Mouse (Mus musculus) liver, embryonic 14.5 days (tissue): Measurements from ENCODE around the gene Rpl37a. TPM values are rescaled to one million over a fixed set of nuclear protein-coding genes. Genes with fewer than 3 reads are reported as not detected.

Source experiments
- ATAC-seq: fragments of 200-750 bp; cut with Nextera tagmentation; 2 replicates; pipeline ENCODE4 v1.8.0; 2017; ENCODE audit warnings: moderate number of reproducible peaks, mild to moderate bottlenecking, moderate library complexity; ENCODE audit not compliant: insufficient read depth
- DNase-seq, 3 experiments: peaks; one replicate each; pipeline ENCODE4 v3.0.0-alpha.2; 2012 to 2013; ENCODE audit warnings: low read depth in 3 of 3, low spot score in 3 of 3
- H3K27ac ChIP-seq: fragments of 300-500 bp; sonication (generic); 2 replicates; pipeline ENCODE4 v1.5.1; 2014; ENCODE audit warnings: moderate library complexity, mild to moderate bottlenecking, control low read depth, inconsistent platforms
- H3K27me3 ChIP-seq: fragments of 300-500 bp; sonication (generic); 2 replicates; pipeline ENCODE4 v1.6.1; 2014; ENCODE audit warnings: mild to moderate bottlenecking, low read length, moderate library complexity; ENCODE audit not compliant: control insufficient read depth, insufficient read depth
- H3K36me3 ChIP-seq: fragments of 300-500 bp; sonication (generic); replicated peaks from 2 replicates; pipeline ENCODE4 v1.6.1; 2014; ENCODE audit warnings: low read depth; ENCODE audit not compliant: control insufficient read depth, insufficient read depth
- H3K4me1 ChIP-seq, 2 experiments: fragments of 200-500 bp in 1 of 2; fragments of 300-500 bp in 1 of 2; sonication (generic) in 1 of 2; replicated peaks; 2 replicates each; pipeline ENCODE4 v1.6.1; 2012 to 2014; ENCODE audit warnings: antibody characterized with exemption in 1 of 2, inconsistent platforms in 1 of 2, low read length in 1 of 2; ENCODE audit not compliant: control insufficient read depth in 2 of 2, insufficient read depth in 2 of 2
- H3K4me2 ChIP-seq: fragments of 300-500 bp; sonication (generic); 2 replicates; pipeline ENCODE4 v1.6.1; 2014; ENCODE audit warnings: low read depth, mild to moderate bottlenecking, control low read depth, moderate library complexity
- H3K4me3 ChIP-seq, 2 experiments: fragments of 200-500 bp in 1 of 2; fragments of 300-500 bp in 1 of 2; sonication (generic) in 1 of 2; 2 replicates each; pipeline ENCODE4 v1.5.1; 2012 to 2014; ENCODE audit warnings: low read depth in 2 of 2, low read length in 2 of 2, mild to moderate bottlenecking in 2 of 2, control low read depth in 1 of 2, inconsistent platforms in 1 of 2, moderate library complexity in 1 of 2; ENCODE audit not compliant: insufficient read depth in 1 of 2
- H3K9ac ChIP-seq: fragments of 300-500 bp; sonication (generic); replicated peaks from 2 replicates; pipeline ENCODE4 v1.6.1; 2014; ENCODE audit warnings: mild to moderate bottlenecking, control low read depth, moderate library complexity
- H3K9me3 ChIP-seq: fragments of 300-500 bp; sonication (generic); 2 replicates; pipeline ENCODE4 v1.6.1; 2016; ENCODE audit warnings: low read length, mixed read lengths; ENCODE audit not compliant: control insufficient read depth
- CTCF ChIP-seq: IDR thresholded peaks from 2 replicates; pipeline ENCODE4 v1.5.1; 2016; ENCODE audit warnings: antibody characterized with exemption, low read depth, control low read depth
- EP300 ChIP-seq: IDR thresholded peaks from 2 replicates; pipeline ENCODE4 v1.6.1; 2016; ENCODE audit warnings: antibody characterized with exemption, low read depth
- WGBS: fragments of 180-500 bp; shearing (Covaris S2); extraction: QIAGEN DNeasy Blood & Tissue Kit; methylation state at CpG from one replicate; pipeline ENCODE4 v1.1.7; 2014; ENCODE audit not compliant: insufficient replicate concordance; 5-methylcytosine and 5-hydroxymethylcytosine counted together
- polyA plus RNA-seq, 2 experiments: library from polyadenylated mRNA; depleted of rRNA in 1 of 2; stranded (reverse) in 1 of 2; unstranded in 1 of 2; fragments of >200 nt; fragmentation: Nextera tagmentation in 1 of 2; extraction: Ambion mirVana in 1 of 2; gene quantifications; 2 replicates each; pipeline versions ENCODE4 v1.2.1 to v1.2.3; 2012 to 2014

The Rpl37a gene
- polyA plus RNA-seq, 2 experiments, result 957 to 1,233 TPM

- no peak for ATAC-seq
- no peak for DNase-seq
- Histone ChIP-seq H3K4me1 (no peaks in the 10 kb centered on the region), H3K4me2 (no peak overlapping the region), H3K27ac (no peak overlapping the region), H3K9ac (no peak overlapping the region), H3K4me3 (no peak overlapping the region), H3K27me3 (no peaks in the 10 kb centered on the region), H3K36me3 (no peaks in the 10 kb centered on the region), H3K9me3 (no peaks in the 10 kb centered on the region)
- 36% methylated on average over 13 of the region's 13 CpGs for WGBS
- no peak for TF ChIP-seq CTCF
- TF ChIP-seq EP300, result no peak
Observed at GRCm38 (mm10) chr1:72736397-72737125, 25.5 kb downstream of the Rpl37a start.

GRCm38 (mm10) chr1:72738946-72739680 is 28.0 kb downstream of the Rpl37a start:
- Histone ChIP-seq H3K4me1 (no peaks in the 10 kb centered on the region), H3K4me2 (no peak overlapping the region), H3K27me3 (no peaks in the 10 kb centered on the region), H3K36me3 (no peaks in the 10 kb centered on the region), H3K9me3 (no peaks in the 10 kb centered on the region), H3K9ac (no peak overlapping the region), H3K4me3 (no peak overlapping the region), H3K27ac (no peak overlapping the region)
- no peak for ATAC-seq
- no peak for TF ChIP-seq CTCF
- no peak for TF ChIP-seq EP300
- 72% methylated on average over 15 of the region's 15 CpGs for WGBS
- no peak for DNase-seq

- Histone ChIP-seq H3K9ac (no peak overlapping the region), H3K9me3 (no peaks in the 10 kb centered on the region), H3K4me1 (no peaks in the 10 kb centered on the region), H3K36me3 (no peaks in the 10 kb centered on the region), H3K27me3 (no peaks in the 10 kb centered on the region), H3K4me3 (no peak overlapping the region), H3K27ac (no peak overlapping the region), H3K4me2 (no peak overlapping the region)
- DNase-seq (no peak), ATAC-seq (no peak)
- TF ChIP-seq CTCF (no peak), EP300 (no peak)
- WGBS, result 64% methylated on average over 10 of the region's 10 CpGs
Observed at GRCm38 (mm10) chr1:72739681-72740063, 28.6 kb downstream of the Rpl37a start.

- H3K4me2 ChIP-seq, result no peak overlapping the region
- no peaks in the 10 kb centered on the region for H3K36me3 ChIP-seq
- no peak overlapping the region for H3K27ac ChIP-seq
- 61% methylated on average over 5 of the region's 5 CpGs for WGBS
- no peak overlapping the region for H3K4me3 ChIP-seq
- ATAC-seq (no peak), DNase-seq (no peak)
- H3K4me1 ChIP-seq, result no peaks in the 10 kb centered on the region
- H3K9ac ChIP-seq, result no peak overlapping the region
- no peaks in the 10 kb centered on the region for H3K27me3 ChIP-seq
- H3K9me3 ChIP-seq, result no peaks in the 10 kb centered on the region
- TF ChIP-seq EP300, result no peak
- no peak for TF ChIP-seq CTCF
Observed at GRCm38 (mm10) chr1:72741406-72741805, 30.3 kb downstream of the Rpl37a start.

- DNase-seq, result no peak
- no peak overlapping the region for H3K4me2 ChIP-seq
- no peak overlapping the region for H3K9ac ChIP-seq
- H3K9me3 ChIP-seq, result no peaks in the 10 kb centered on the region
- no peak overlapping the region for H3K4me3 ChIP-seq
- 56% methylated on average over 8 of the region's 8 CpGs for WGBS
- TF ChIP-seq CTCF, result no peak
- no peak for TF ChIP-seq EP300
- no peaks in the 10 kb centered on the region for H3K27me3 ChIP-seq
- H3K36me3 ChIP-seq, result no peaks in the 10 kb centered on the region
- H3K4me1 ChIP-seq, result no peaks in the 10 kb centered on the region
- H3K27ac ChIP-seq, result no peak overlapping the region
- ATAC-seq, result no peak
Observed at GRCm38 (mm10) chr1:72744816-72745506, 33.9 kb downstream of the Rpl37a start.
